Mouse (Mus musculus) hindbrain, postnatal 0 days (tissue): Measurements from ENCODE around the gene Hspb7. TPM values are rescaled to one million over a fixed set of nuclear protein-coding genes. Genes with fewer than 3 reads are reported as not detected.

Source experiments
- ATAC-seq: fragments of 200-750 bp; cut with Nextera tagmentation; 2 replicates; pipeline ENCODE4 v1.8.0; 2017; ENCODE audit warnings: mild to moderate bottlenecking, moderate TSS enrichment, moderate library complexity
- DNase-seq: peaks from one replicate; pipeline ENCODE4 v3.0.0-alpha.2; 2015; ENCODE audit warnings: low spot score
- H3K27ac ChIP-seq: fragments of 300-500 bp; sonication (generic); 2 replicates; pipeline ENCODE4 v1.5.1; 2014; ENCODE audit warnings: mild to moderate bottlenecking
- H3K27me3 ChIP-seq: fragments of 300-500 bp; sonication (generic); 2 replicates; pipeline ENCODE4 v1.6.1; 2014; ENCODE audit warnings: low read length, mixed read lengths; ENCODE audit not compliant: insufficient read depth
- H3K36me3 ChIP-seq: fragments of 300-500 bp; sonication (generic); 2 replicates; pipeline ENCODE4 v1.6.1; 2014; ENCODE audit warnings: low read length, mixed read lengths; ENCODE audit not compliant: insufficient read depth
- H3K4me1 ChIP-seq: fragments of 300-500 bp; sonication (generic); 2 replicates; pipeline ENCODE4 v1.6.1; 2014; ENCODE audit warnings: antibody characterized with exemption, low read length, mixed read lengths; ENCODE audit not compliant: insufficient read depth
- H3K4me2 ChIP-seq: fragments of 300-500 bp; sonication (generic); 2 replicates; pipeline ENCODE4 v1.6.1; 2014; ENCODE audit warnings: low read depth, mild to moderate bottlenecking, low read length, moderate library complexity, mixed read lengths
- H3K4me3 ChIP-seq: fragments of 300-500 bp; sonication (generic); 2 replicates; pipeline ENCODE4 v1.5.1; 2014; ENCODE audit warnings: low read length
- H3K9ac ChIP-seq: fragments of 300-500 bp; sonication (generic); replicated peaks from 2 replicates; pipeline ENCODE4 v1.6.1; 2014; ENCODE audit warnings: mild to moderate bottlenecking, low read length, moderate library complexity, mixed read lengths
- H3K9me3 ChIP-seq: fragments of 300-500 bp; sonication (generic); 2 replicates; pipeline ENCODE4 v1.6.1; 2016; ENCODE audit warnings: low read length, mixed read lengths
- CTCF ChIP-seq: IDR thresholded peaks from 2 replicates; pipeline ENCODE4 v1.5.1; 2016; ENCODE audit warnings: antibody characterized with exemption, control low read depth, low read depth
- WGBS: fragments of 180-500 bp; shearing (Covaris S2); extraction: QIAGEN DNeasy Blood & Tissue Kit; methylation state at CpG from one replicate; pipeline ENCODE4 v1.1.7; 2014; 5-methylcytosine and 5-hydroxymethylcytosine counted together
- polyA plus RNA-seq: library from polyadenylated mRNA; unstranded; fragments of >200 nt; fragmentation: Nextera tagmentation; extraction: Ambion mirVana; gene quantifications from 2 replicates; pipeline ENCODE4 v1.2.1, GENCODE M21; 2015
- total RNA-seq: library from RNA; depleted of rRNA; stranded (reverse); fragments of >200 nt; gene quantifications from 2 replicates; pipeline ENCODE4 v1.2.3, GENCODE M21; 2014

Gene Hspb7
- total and polyA plus RNA-seq, 2 experiments from 2014 or later: 0.06 TPM; not detected in 1

DNA sequence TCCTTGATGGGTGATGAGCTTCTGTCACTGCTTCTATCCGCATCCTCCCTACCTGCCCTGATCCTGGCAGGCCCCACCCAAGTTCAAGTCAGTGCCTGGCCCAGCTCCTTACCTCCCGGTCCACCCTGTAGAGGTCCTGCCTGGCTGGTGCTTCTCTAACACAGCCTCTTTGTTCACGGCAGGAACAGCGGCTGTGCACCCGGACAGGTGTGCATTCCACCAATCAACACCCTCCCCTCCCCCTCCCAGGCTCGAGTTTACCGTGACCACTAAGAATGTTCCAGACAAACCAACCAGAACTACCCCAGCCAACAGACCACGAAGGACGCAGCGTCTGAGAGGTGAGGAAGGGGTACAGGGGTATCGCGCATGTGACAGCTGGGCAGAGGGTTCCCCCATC is 22.0 kb upstream of the Hspb7 start, which contains the start of gene Clcnka:
Clcnka (minus strand) TSS at position 180 of the 400 bp plus-strand sequence.
- ATAC-seq (no peak), DNase-seq (no peak)
- Histone ChIP-seq H3K4me2 (no peak within 1 kb of the TSS), H3K4me3 (no peak within 1 kb of the TSS), H3K27me3 (no peaks in the 10 kb centered on the region), H3K4me1 (no peaks in the 10 kb centered on the region), H3K36me3 (no peaks in the 10 kb centered on the region), H3K9ac (no peak within 1 kb of the TSS), H3K9me3 (no peaks in the 10 kb centered on the region), H3K27ac (no peak within 1 kb of the TSS)
- 66% methylated on average over 12 of the region's 12 CpGs for WGBS
- no peak for TF ChIP-seq CTCF

DNA sequence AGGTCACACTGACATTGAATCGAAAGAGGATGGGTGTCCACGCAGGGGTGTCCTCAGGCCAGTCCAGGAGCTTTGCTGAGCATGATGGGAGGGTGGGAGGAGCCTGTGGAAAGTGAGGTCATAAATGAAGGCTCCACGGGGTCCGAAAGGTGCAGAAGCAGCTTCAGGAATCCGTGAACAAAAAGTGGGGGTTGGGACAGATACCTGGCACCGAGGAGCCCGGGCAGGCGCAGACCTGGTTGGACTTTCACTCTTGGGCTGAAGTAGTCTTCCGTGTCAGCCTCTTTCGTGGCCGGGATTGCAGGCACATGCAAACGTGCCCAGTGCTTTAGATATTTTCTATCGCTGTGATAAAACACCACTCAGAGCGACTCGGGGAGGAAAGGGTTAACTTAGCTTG is 20.4 kb upstream of the Hspb7 start:
- Histone ChIP-seq H3K4me3 (no peak overlapping the region), H3K4me1 (no peaks in the 10 kb centered on the region), H3K27me3 (no peaks in the 10 kb centered on the region), H3K4me2 (no peak overlapping the region), H3K9ac (no peak overlapping the region), H3K9me3 (no peaks in the 10 kb centered on the region), H3K36me3 (no peaks in the 10 kb centered on the region), H3K27ac (no peak overlapping the region)
- 87% methylated on average over 15 of the region's 15 CpGs for WGBS
- DNase-seq: no peak
- no peak for TF ChIP-seq CTCF
- ATAC-seq: no peak

DNA sequence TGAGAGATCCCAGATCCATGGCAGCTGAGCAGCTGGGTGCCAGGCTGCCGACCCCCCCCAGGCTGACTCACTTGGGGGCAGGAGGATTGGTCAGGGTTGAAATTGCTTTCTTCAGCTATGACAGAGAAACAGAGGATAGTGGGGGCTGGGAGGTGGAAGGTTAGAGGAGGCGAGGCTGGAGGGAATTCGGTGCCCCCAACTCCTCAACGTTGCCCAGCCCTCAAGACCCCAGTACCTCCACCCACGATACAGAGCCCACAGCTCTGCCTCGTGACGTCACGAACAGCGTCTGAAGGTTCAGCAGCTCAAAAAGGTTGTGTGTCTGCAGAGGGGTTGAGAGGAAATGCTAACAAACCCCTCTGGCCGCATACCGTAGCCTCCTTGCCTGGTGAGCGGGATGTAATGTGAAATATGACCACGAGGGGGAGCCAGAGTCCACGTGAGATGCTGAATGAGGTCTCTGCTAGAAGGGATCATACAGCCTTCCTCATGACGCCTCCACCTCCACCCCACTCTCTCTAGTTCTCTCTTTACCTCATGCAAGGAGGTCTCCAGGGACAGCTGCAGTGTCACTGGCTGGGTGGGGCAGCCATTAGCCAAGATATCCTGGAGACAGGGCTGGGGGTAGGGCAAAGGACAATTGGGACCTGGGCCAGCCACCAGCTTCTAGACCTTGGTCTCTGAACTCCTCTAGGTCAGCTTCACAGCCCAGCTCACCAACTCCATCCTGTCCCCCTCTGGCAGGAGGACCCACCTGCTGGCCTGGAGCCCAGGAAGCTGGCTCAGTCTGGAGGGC is 15.9 kb upstream of the Hspb7 start:
- ATAC-seq (peak; percentile 86), DNase-seq (peak; percentile 90)
- Histone ChIP-seq H3K9me3 (no peaks in the 10 kb centered on the region), H3K27me3 (no peaks in the 10 kb centered on the region), H3K4me1 (no peaks in the 10 kb centered on the region), H3K9ac (peak overlapping the region; percentile 40; the same call in 1 of the 2 replicates), H3K27ac (no peak overlapping the region), H3K4me2 (peak overlapping the region; percentile 40; the same call in 1 of the 2 replicates), H3K36me3 (no peaks in the 10 kb centered on the region), H3K4me3 (no peak overlapping the region)
- 10% methylated on average over 15 of the region's 15 CpGs for WGBS
- peak; percentile 99 for TF ChIP-seq CTCF

DNA sequence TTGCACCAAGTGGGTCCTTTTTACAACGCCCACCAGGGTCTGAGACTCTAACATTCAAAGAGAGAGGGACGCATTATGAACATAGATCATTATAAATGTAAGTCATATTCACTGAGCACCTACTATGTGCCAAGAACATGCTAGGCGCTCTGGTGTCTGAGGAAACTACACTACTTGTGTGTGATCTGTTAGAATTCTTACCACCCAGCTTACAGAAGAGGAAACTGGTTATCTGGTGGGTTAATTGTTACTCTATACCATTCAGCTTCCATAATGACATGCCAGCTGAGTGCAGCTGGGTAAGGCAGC is 15.3 kb upstream of the Hspb7 start:
- no peak overlapping the region for H3K4me3 ChIP-seq
- no peak for TF ChIP-seq CTCF
- H3K27me3 ChIP-seq: no peaks in the 10 kb centered on the region
- 81% methylated on average over 3 of the region's 3 CpGs for WGBS
- no peak overlapping the region for H3K4me2 ChIP-seq
- ATAC-seq (no peak), DNase-seq (no peak)
- no peak overlapping the region for H3K27ac ChIP-seq
- no peaks in the 10 kb centered on the region for H3K9me3 ChIP-seq
- no peaks in the 10 kb centered on the region for H3K4me1 ChIP-seq
- no peak overlapping the region for H3K9ac ChIP-seq
- no peaks in the 10 kb centered on the region for H3K36me3 ChIP-seq

DNA sequence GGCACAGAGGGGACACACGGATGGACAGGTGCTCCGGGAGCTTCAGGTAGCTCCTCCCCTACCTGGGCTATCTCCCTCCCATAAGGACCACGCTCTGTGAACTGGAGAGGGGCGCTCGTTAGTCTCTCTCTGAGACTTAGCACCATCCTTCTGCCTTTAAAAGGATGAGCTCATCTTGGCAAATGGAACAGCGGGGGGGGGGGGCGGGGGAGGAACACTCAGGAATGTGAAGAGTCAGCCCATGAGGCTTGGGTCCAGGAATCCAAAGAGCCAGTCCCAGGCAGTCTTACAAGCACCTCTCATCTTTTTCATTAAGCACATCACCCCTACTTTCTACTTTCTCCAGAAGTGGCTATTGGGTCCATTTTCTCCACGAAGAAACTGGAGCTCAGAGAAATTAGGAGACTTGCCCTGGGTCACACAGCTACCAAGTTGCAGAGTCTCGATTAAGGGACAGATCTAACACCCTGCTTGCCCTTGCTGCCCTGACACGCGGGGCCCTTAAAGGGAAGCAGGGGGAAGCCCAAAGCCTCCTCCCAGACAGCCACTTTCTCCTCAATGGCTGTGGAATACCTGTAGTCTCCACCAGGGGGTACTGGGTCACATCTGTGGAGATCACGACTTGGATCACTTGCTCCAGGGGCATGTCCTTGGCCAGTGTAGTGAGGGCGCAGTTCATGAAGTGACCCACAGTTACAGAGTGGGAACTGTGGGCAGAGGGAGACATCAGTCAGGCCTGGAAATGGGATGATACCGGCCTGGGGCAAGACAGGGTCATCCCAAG is 13.9 kb upstream of the Hspb7 start:
- H3K4me3 ChIP-seq: no peak overlapping the region
- peak; percentile 77 for TF ChIP-seq CTCF
- WGBS: 55% methylated on average over 12 of the region's 14 CpGs
- no peaks in the 10 kb centered on the region for H3K27me3 ChIP-seq
- no peak overlapping the region for H3K27ac ChIP-seq
- H3K4me2 ChIP-seq: no peak overlapping the region
- no peak overlapping the region for H3K9ac ChIP-seq
- H3K9me3 ChIP-seq: no peaks in the 10 kb centered on the region
- DNase-seq (peak; percentile 40), ATAC-seq (no peak)
- no peaks in the 10 kb centered on the region for H3K36me3 ChIP-seq
- H3K4me1 ChIP-seq: no peaks in the 10 kb centered on the region

DNA sequence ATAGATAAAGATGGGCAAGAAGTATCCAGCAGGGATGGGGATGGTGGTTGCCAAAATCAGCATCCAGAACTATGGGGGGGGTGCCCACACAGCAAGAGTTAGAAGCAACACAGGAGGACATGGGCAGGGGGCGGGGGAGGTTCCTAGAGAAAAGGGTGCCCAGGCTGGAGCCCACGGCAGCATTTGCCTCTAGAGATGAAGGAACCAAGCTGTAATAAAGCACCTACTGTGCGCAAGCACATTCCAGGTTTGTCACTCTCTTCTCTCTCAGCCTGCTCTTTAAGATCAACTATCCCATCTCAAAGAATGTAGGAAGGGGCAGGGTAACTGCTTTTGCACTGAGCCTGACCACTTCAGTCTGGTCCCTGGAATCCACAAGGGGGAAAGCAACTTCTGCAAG is 12.0 kb upstream of the Hspb7 start:
- Histone ChIP-seq H3K27ac (no peak overlapping the region), H3K9me3 (no peaks in the 10 kb centered on the region), H3K4me3 (no peak overlapping the region), H3K4me1 (no peaks in the 10 kb centered on the region), H3K9ac (no peak overlapping the region), H3K36me3 (no peaks in the 10 kb centered on the region), H3K4me2 (no peak overlapping the region), H3K27me3 (no peaks in the 10 kb centered on the region)
- DNase-seq (no peak), ATAC-seq (no peak)
- no peak for TF ChIP-seq CTCF
- WGBS: 93% methylated on average over 3 of the region's 3 CpGs
